Mouse (Mus musculus) retina, embryonic 14.5 days (tissue): Measurements from ENCODE around the gene Olfr103.

Source experiments
- DNase-seq: peaks from one replicate; pipeline ENCODE4 v3.0.0-alpha.2; 2015; ENCODE audit warnings: low spot score

Olfr103 gene

GRCm38 (mm10) chr17:37339598-37339997, at the start of gene Olfr103:
Olfr103 (minus strand) TSS chr17:37339698.
- DNase-seq = no peak

- no peak for DNase-seq
These were observed 39.2 kb upstream of the Olfr103 start, which contains the start of gene Olfr105-ps for GRCm38 (mm10) chr17:37378733-37379132. Olfr105-ps (plus strand) TSS chr17:37379033.

GRCm38 (mm10) chr17:37359282-37359681, 19.8 kb upstream of the Olfr103 start, which contains the start of gene Olfr104-ps:
Olfr104-ps (plus strand) TSS chr17:37359582.
- no peak for DNase-seq

- DNase-seq = no peak
These were observed 22.5 kb downstream of the Olfr103 start, which contains the start of gene Olfr102 for GRCm38 (mm10) chr17:37316954-37317353. Olfr102 (minus strand) TSS chr17:37317054.

GRCm38 (mm10) chr17:37310146-37310699, 29.3 kb downstream of the Olfr103 start:
- DNase-seq = no peak

- DNase-seq = peak; percentile 2
These were observed 31.0 kb downstream of the Olfr103 start for GRCm38 (mm10) chr17:37308483-37308882.

GRCm38 (mm10) chr17:37304213-37304612, 35.3 kb downstream of the Olfr103 start, which contains the start of gene Olfr101:
Olfr101 (minus strand) TSS chr17:37304313.
- DNase-seq = no peak
